Comparison of ENCODE assay signal across 8 mouse cellular contexts in the genomic region with DNA sequence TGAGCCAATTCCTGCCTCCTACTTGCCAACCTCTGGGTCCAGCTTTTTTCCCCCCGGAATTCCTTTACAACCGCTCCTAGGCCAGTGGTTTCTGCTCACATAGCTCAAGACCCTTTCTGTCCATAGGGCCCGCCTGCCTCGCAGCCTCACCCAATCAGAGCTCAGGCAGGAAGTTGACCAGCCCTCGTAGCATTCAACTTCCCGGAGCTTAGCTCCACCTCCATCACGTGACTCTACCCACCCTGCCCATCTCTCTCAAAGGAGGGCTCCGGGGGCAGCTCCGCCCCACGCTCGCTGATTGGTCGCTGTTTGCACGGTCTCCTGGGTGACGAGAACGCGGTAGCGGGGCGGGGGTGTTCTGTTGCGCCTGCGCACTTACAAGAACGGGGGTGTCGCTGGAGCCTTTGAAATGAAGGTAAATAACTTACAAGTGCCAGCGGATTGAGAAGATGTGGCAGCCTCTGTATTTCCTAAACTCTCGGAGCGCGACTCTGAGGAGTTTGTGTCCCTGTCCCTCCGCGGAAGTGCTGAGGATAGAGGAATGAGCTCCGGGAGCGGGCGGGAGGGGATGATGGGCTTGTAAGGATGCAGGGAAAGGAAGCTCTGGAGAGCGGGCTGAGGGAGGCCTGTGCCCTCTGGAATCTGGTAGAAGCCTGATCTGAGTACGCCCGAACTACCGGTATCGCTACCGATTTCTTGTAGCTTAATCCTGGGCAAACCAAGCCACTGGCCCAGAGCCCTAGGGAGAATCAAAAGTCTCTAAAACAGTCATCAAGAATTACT. TPM values are rescaled to one million over a fixed set of nuclear protein-coding genes. Genes with fewer than 3 reads are reported as not detected.
DNase-seq lines count a peak whose midpoint lies in the region; ATAC-seq lines count a peak whose summit lies in the region.

Gene Wdr19, plus strand, starts transcription at position 351 of the 783 bp plus-strand sequence.

- ATAC-seq in hindbrain, embryonic 12.5 days (ENCODE audit: low FRiP score): peak; percentile 100

- under 1% methylated on average over 37 of the region's 37 CpGs for WGBS in hindbrain, embryonic 12.5 days

- DNase-seq in NIH3T3 (ENCODE audit: low read depth): peak; percentile 99
- peak; percentile 97 to 99 for DNase-seq in cerebellum, postnatal 10 days
- DNase-seq in frontal cortex, postnatal 10 days (ENCODE audit: low spot score in 2 of 2): peak; percentile 99
- peak; percentile 96 to 99 for DNase-seq in layer of hippocampus, postnatal 14 days (ENCODE audit: low spot score in 2 of 2)
- DNase-seq in lung, postnatal 14 days: peak; percentile 97
- DNase-seq in retina, adult 2 months (ENCODE audit: low read depth, low spot score): peak; percentile 94
- DNase-seq in thymus, postnatal 36 days: peak; percentile 98 to 100

- H3K27ac ChIP-seq in hindbrain, embryonic 12.5 days: peak within 1 kb of the TSS; percentile 72

- H3K9ac ChIP-seq in hindbrain, embryonic 12.5 days: peak within 1 kb of the TSS; percentile 73

- H3K4me2 ChIP-seq in hindbrain, embryonic 12.5 days (replicated peaks): peak within 1 kb of the TSS; percentile 82

- peak within 1 kb of the TSS; percentile 59 for H3K4me3 ChIP-seq in hindbrain, embryonic 12.5 days

- H3K4me1 ChIP-seq in hindbrain, embryonic 12.5 days: peaks cover 8% of the 10 kb centered on the region

- H3K9me3 ChIP-seq in hindbrain, embryonic 12.5 days (replicated peaks): no peaks in the 10 kb centered on the region

- H3K27me3 ChIP-seq in hindbrain, embryonic 12.5 days: no peaks in the 10 kb centered on the region

- peaks cover 10% of the 10 kb centered on the region; the same call in 1 of the 2 replicates for H3K36me3 ChIP-seq in hindbrain, embryonic 12.5 days

RNA-seq across cellular contexts. Expression of gene Wdr19, which starts in this region (rescaled TPM):
- polyA plus RNA-seq in hindbrain, embryonic 12.5 days (2016; fragmentation: Nextera tagmentation; extraction: Ambion mirVana): 16.4 and 18.7 TPM in 2 replicates
- total RNA-seq in layer of hippocampus, postnatal 14 days (2021): 10 to 100 TPM; 19.2 to 20.1 TPM

Comparison
In these comparisons a context has a peak if more than half of its experiments do, and no peak if none do; other contexts are left out.
1. Peak in every context shown above with its lines: DNase-seq, ATAC-seq, H3K4me3 ChIP-seq and H3K27ac ChIP-seq.